Mouse (Mus musculus) liver, postnatal 0 days (tissue): ENCODE measurements around the gene Mical3. TPM values are rescaled to one million over a fixed set of nuclear protein-coding genes. Genes with fewer than 3 reads are reported as not detected.

Source experiments
- ATAC-seq: fragments of 200-750 bp; cut with Nextera tagmentation; 2 replicates; pipeline ENCODE4 v1.8.0; 2017; ENCODE audit warnings: mild to moderate bottlenecking, moderate library complexity
- DNase-seq: peaks from one replicate; pipeline ENCODE4 v3.0.0-alpha.2; 2016
- H3K27ac ChIP-seq: fragments of 300-500 bp; sonication (generic); 2 replicates; pipeline ENCODE4 v1.5.1; 2014; ENCODE audit warnings: antibody characterized with exemption, moderate library complexity, mild to moderate bottlenecking, low read depth
- H3K27me3 ChIP-seq: fragments of 300-500 bp; sonication (generic); 2 replicates; pipeline ENCODE4 v1.6.1; 2014; ENCODE audit warnings: low read length, control low read depth, mixed read lengths; ENCODE audit not compliant: insufficient read depth
- H3K36me3 ChIP-seq: fragments of 300-500 bp; sonication (generic); replicated peaks from 2 replicates; pipeline ENCODE4 v1.6.1; 2014; ENCODE audit warnings: mild to moderate bottlenecking, control low read depth, low read length, moderate library complexity, mixed read lengths; ENCODE audit not compliant: insufficient read depth
- H3K4me1 ChIP-seq: fragments of 300-500 bp; sonication (generic); 2 replicates; pipeline ENCODE4 v1.6.1; 2014; ENCODE audit warnings: antibody characterized with exemption, mild to moderate bottlenecking, control low read depth; ENCODE audit not compliant: insufficient read depth
- H3K4me2 ChIP-seq: fragments of 300-500 bp; sonication (generic); 2 replicates; pipeline ENCODE4 v1.6.1; 2014; ENCODE audit warnings: low read depth, mild to moderate bottlenecking, low read length, moderate library complexity, mixed read lengths
- H3K4me3 ChIP-seq: fragments of 300-500 bp; sonication (generic); 2 replicates; pipeline ENCODE4 v1.5.1; 2014; ENCODE audit warnings: low read depth, low read length
- H3K9ac ChIP-seq: fragments of 300-500 bp; sonication (generic); replicated peaks from 2 replicates; pipeline ENCODE4 v1.6.1; 2014; ENCODE audit warnings: mild to moderate bottlenecking, moderate library complexity
- H3K9me3 ChIP-seq: fragments of 300-500 bp; sonication (generic); 2 replicates; pipeline ENCODE4 v1.6.1; 2016; ENCODE audit warnings: mild to moderate bottlenecking, control low read depth, low read length, mixed read lengths
- CTCF ChIP-seq: sonication (generic); IDR thresholded peaks from 2 replicates; pipeline ENCODE4 v1.5.1; 2016; ENCODE audit warnings: antibody characterized with exemption, low read depth
- EP300 ChIP-seq: IDR thresholded peaks from 2 replicates; pipeline ENCODE4 v1.6.1; 2016; ENCODE audit warnings: antibody characterized with exemption, low read depth, mild to moderate bottlenecking
- WGBS: fragments of 180-500 bp; shearing (Covaris S2); extraction: QIAGEN DNeasy Blood & Tissue Kit; methylation state at CpG from one replicate; pipeline ENCODE4 v1.1.7; 2014; ENCODE audit not compliant: insufficient replicate concordance; 5-methylcytosine and 5-hydroxymethylcytosine counted together
- polyA plus RNA-seq: library from polyadenylated mRNA; unstranded; fragments of >200 nt; fragmentation: Nextera tagmentation; extraction: Ambion mirVana; gene quantifications from 2 replicates; pipeline ENCODE4 v1.2.1, GENCODE M21; 2015

The Mical3 gene
- polyA plus RNA-seq, 1 experiment from 2014 or later = 4.5 TPM

DNA sequence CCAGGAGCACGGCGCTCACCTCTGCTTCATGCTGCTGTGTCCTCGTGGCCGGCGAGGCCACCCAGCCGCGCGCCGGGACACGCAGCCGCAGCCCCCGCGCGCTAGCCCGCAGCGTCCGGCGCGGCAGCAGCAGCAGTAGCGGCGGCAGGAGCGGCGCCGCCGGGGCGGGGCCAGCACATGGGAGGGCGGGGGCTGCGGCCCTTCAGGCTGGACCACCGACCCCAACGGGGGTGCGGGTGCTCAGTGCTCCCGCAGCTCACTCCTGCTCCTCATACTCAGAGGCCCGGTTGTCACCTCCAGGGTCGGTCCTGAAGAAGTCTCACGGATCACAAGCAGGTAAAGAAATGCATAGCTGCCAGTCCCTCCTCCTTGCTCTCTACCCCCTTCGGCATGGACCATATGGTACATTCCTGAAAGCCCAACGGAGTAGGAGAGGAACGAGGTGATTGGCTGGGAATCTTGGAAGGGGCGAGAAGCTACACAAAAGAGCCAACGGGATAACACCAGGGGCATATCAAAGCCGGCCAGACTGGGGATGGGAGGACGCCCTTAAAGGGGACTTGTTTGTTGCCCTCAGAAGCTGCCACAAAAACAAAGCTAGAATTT, 20.7 kb downstream of the Mical3 start:
- H3K27ac ChIP-seq = peak overlapping the region; percentile 81
- ATAC-seq (peak; percentile 96), DNase-seq (peak; percentile 90)
- peak overlapping the region; percentile 90 for H3K4me3 ChIP-seq
- 4% methylated on average over 24 of the region's 42 CpGs for WGBS
- peak overlapping the region; percentile 91 for H3K9ac ChIP-seq
- no peaks in the 10 kb centered on the region for H3K27me3 ChIP-seq
- H3K4me2 ChIP-seq = peak overlapping the region; percentile 80
- TF ChIP-seq CTCF (no peak), EP300 (peak; percentile 58; the same call in 1 of the 2 replicates)
- H3K9me3 ChIP-seq = no peaks in the 10 kb centered on the region
- H3K36me3 ChIP-seq = 0 out of 2 replicates have a peak, but pooled peaks cover 4% of the 10 kb centered on the region
- peaks cover 44% of the 10 kb centered on the region for H3K4me1 ChIP-seq

DNA sequence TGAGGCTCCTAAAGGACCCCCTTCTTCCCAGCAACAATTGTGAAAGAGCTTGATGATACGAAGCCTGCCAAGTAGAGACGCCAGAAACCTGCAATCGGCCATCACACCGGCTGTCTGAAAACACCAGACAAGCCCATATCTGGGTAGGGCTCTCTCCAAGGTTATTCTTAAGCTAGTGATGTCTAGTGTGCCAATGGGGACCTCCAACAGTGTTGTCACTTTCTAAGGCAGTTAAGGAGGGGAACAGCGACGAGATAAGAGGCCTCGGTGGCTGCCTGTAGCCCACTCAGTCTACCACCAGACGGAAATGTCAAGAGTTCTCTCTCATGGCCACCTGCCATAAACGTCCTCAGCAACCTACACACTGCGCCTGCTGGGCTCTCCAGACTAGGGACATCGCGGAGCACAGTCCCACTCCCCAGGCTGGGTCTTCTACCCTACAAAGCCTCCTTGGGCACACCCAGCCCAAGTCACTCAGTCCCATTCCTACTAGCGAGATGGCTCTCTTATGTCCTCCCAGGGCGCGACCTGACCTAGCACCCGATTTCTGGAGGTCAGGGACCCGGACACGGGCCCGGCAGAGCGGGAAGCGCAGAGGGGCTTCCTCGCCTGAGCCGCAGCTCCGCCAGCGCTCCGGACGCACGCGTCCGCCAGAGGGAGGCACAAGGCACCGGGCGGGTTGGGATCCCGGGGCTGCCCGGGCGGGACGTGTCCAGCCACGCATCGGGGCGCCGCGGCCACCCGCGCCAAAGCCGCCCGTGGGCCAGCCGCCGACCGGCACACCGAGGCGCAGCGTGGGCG, 21.4 kb downstream of the Mical3 start:
- TF ChIP-seq CTCF = peak; percentile 35; the same call in 1 of the 2 replicates
- TF ChIP-seq EP300 = peak; percentile 29; the same call in 1 of the 2 replicates
- Histone ChIP-seq H3K9ac (peak overlapping the region; percentile 91), H3K4me2 (peak overlapping the region; percentile 80), H3K27ac (peak overlapping the region; percentile 81), H3K4me1 (peaks cover 44% of the 10 kb centered on the region), H3K36me3 (0 out of 2 replicates have a peak, but pooled peaks cover 4% of the 10 kb centered on the region), H3K4me3 (peak overlapping the region; percentile 90), H3K9me3 (no peaks in the 10 kb centered on the region), H3K27me3 (no peaks in the 10 kb centered on the region)
- ATAC-seq (peak; percentile 33), DNase-seq (peak; percentile 62)
- 2% methylated on average over 23 of the region's 52 CpGs for WGBS

DNA sequence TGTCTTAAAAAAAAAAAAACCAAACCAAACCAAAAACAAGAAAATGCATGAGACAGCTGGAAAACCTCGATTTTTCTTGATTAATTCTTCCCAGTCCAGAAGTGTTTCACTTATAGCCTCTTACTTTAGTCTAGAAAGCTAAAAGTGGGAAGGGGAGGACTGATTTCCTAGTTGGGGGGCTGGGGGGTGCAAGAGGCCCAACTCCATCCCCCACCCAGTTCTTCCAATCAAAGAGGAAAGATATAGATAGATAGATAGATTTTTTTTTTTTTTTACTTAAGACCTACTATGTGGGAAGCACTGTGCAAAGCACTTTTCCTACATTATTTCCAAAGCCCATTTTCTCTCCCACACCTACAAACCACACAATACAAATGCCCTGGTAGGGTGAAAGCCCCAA, 22.7 kb downstream of the Mical3 start:
- no peaks in the 10 kb centered on the region for H3K27me3 ChIP-seq
- DNase-seq (no peak), ATAC-seq (no peak)
- peaks cover 44% of the 10 kb centered on the region for H3K4me1 ChIP-seq
- H3K9me3 ChIP-seq = no peaks in the 10 kb centered on the region
- peak overlapping the region; percentile 90 for H3K4me3 ChIP-seq
- no peak for TF ChIP-seq CTCF
- no peak for TF ChIP-seq EP300
- H3K4me2 ChIP-seq = peak overlapping the region; percentile 80
- 68% methylated on average over 1 of the region's 1 CpGs for WGBS
- no peak overlapping the region for H3K27ac ChIP-seq
- H3K36me3 ChIP-seq = peaks cover 9% of the 10 kb centered on the region; the same call in 1 of the 2 replicates
- H3K9ac ChIP-seq = no peak overlapping the region

DNA sequence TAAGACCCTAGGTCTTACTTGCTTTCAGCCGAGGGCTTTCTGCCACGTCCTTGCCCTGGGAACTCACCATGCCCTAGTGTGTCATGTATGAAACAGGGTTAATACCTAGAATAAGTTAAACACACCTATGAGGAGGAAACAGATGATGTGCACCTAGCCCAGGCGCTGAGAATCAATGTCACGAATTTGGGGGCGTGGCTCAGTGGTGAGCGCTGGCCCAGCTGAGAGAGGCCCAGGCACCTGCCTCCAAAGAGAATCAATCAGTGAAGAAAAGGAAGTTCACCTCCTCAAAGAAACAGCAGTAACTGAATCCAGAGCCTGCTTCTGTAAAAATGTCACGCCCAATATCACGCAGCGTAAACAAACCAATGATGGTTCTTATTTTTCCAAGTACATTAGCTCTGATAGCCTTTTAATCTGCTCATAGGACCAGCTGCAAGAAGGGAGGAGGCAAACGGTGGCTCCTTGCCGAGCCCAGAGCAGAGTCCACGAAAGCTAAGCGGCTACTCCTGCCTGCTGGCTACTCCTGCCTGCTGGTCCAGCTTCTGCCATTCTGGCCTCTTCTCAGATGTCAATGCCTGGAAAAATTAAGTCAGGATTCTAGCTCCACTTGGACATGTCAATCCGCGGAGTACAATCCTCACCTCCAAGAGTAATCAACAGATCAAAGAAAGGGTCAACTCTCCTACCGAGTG, 23.9 kb downstream of the Mical3 start:
- DNase-seq = no peak
- no peak overlapping the region for H3K4me3 ChIP-seq
- H3K36me3 ChIP-seq = peaks cover 9% of the 10 kb centered on the region; the same call in 1 of the 2 replicates
- H3K4me2 ChIP-seq = no peak overlapping the region
- H3K27me3 ChIP-seq = no peaks in the 10 kb centered on the region
- 85% methylated on average over 16 of the region's 16 CpGs for WGBS
- no peaks in the 10 kb centered on the region for H3K9me3 ChIP-seq
- peaks cover 45% of the 10 kb centered on the region for H3K4me1 ChIP-seq
- H3K9ac ChIP-seq = no peak overlapping the region
- H3K27ac ChIP-seq = no peak overlapping the region
- no peak for ATAC-seq
- TF ChIP-seq EP300 = no peak
- no peak for TF ChIP-seq CTCF

DNA sequence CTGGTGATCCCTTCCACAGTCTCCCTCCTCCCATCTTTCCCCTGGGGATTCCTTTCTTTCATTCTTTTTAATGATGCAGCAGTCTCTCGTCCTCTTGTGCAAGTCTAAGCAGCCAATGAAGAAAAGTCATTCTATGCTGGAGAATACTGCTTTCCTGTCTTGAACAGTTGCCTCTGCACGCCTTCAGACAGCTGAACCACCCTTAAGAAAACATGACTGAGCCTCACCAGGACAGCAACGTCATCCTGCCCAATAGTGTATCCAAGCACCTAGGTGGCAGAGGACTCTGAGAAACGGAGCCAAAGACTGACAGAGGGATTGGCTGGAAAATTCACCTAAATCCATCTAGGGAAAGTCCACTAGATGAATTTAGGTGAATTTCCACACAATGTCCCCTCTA, 25.1 kb downstream of the Mical3 start:
- TF ChIP-seq EP300 (no peak), CTCF (no peak)
- no peak for ATAC-seq
- no peak for DNase-seq
- Histone ChIP-seq H3K36me3 (peaks cover 9% of the 10 kb centered on the region; the same call in 1 of the 2 replicates), H3K9ac (no peak overlapping the region), H3K4me2 (no peak overlapping the region), H3K27me3 (no peaks in the 10 kb centered on the region), H3K4me3 (no peak overlapping the region), H3K4me1 (peaks cover 45% of the 10 kb centered on the region), H3K9me3 (no peaks in the 10 kb centered on the region), H3K27ac (no peak overlapping the region)
- WGBS = 77% methylated on average over 4 of the region's 4 CpGs
